Mouse (Mus musculus) kidney, postnatal 0 days (tissue): ENCODE measurements around the gene Atxn2. TPM values are rescaled to one million over a fixed set of nuclear protein-coding genes. Genes with fewer than 3 reads are reported as not detected.

ENCODE experiments used
- ATAC-seq: fragments of 200-750 bp; cut with Nextera tagmentation; replicated peaks from 2 replicates; pipeline ENCODE4 v1.8.0; 2017; ENCODE audit warnings: low read depth, moderate number of reproducible peaks, moderate TSS enrichment, moderate library complexity; ENCODE audit not compliant: low FRiP score
- DNase-seq: peaks from one replicate; pipeline ENCODE4 v3.0.0-alpha.2; 2016; ENCODE audit warnings: low spot score
- H3K27ac ChIP-seq: fragments of 300-500 bp; sonication (generic); 2 replicates; pipeline ENCODE4 v1.5.1; 2014; ENCODE audit warnings: mild to moderate bottlenecking
- H3K27me3 ChIP-seq: fragments of 300-500 bp; sonication (generic); 2 replicates; pipeline ENCODE4 v1.6.1; 2014; ENCODE audit warnings: low read length, mixed read lengths; ENCODE audit not compliant: insufficient read depth
- H3K36me3 ChIP-seq: fragments of 300-500 bp; sonication (generic); 2 replicates; pipeline ENCODE4 v1.6.1; 2014; ENCODE audit warnings: low read length, mixed read lengths; ENCODE audit not compliant: insufficient read depth
- H3K4me1 ChIP-seq: fragments of 300-500 bp; sonication (generic); replicated peaks from 2 replicates; pipeline ENCODE4 v1.6.1; 2014; ENCODE audit warnings: antibody characterized with exemption, low read length, mixed read lengths; ENCODE audit not compliant: insufficient read depth
- H3K4me2 ChIP-seq: fragments of 300-500 bp; sonication (generic); 2 replicates; pipeline ENCODE4 v1.6.1; 2014; ENCODE audit warnings: mild to moderate bottlenecking, low read length, moderate library complexity, mixed read lengths
- H3K4me3 ChIP-seq: fragments of 300-500 bp; sonication (generic); replicated peaks from 2 replicates; pipeline ENCODE4 v1.5.1; 2014; ENCODE audit warnings: low read depth, low read length
- H3K9ac ChIP-seq: fragments of 300-500 bp; sonication (generic); 2 replicates; pipeline ENCODE4 v1.6.1; 2014; ENCODE audit warnings: low read depth, low read length
- H3K9me3 ChIP-seq: fragments of 300-500 bp; sonication (generic); replicated peaks from 2 replicates; pipeline ENCODE4 v1.6.1; 2016; ENCODE audit warnings: low read length, inconsistent platforms, mixed read lengths
- CTCF ChIP-seq: IDR thresholded peaks from 2 replicates; pipeline ENCODE4 v1.5.1; 2016; ENCODE audit warnings: antibody characterized with exemption, low read depth, mild to moderate bottlenecking, moderate library complexity
- WGBS: fragments of 180-500 bp; shearing (Covaris S2); extraction: QIAGEN DNeasy Blood & Tissue Kit; methylation state at CpG from one replicate; pipeline ENCODE4 v1.1.7; 2014; 5-methylcytosine and 5-hydroxymethylcytosine counted together
- polyA plus RNA-seq: library from polyadenylated mRNA; unstranded; fragments of >200 nt; fragmentation: Nextera tagmentation; extraction: Ambion mirVana; gene quantifications from 2 replicates; pipeline ENCODE4 v1.2.1, GENCODE M21; 2015

Atxn2 gene
- 53.7 and 68.5 TPM in 2 replicates for polyA plus RNA-seq

DNA sequence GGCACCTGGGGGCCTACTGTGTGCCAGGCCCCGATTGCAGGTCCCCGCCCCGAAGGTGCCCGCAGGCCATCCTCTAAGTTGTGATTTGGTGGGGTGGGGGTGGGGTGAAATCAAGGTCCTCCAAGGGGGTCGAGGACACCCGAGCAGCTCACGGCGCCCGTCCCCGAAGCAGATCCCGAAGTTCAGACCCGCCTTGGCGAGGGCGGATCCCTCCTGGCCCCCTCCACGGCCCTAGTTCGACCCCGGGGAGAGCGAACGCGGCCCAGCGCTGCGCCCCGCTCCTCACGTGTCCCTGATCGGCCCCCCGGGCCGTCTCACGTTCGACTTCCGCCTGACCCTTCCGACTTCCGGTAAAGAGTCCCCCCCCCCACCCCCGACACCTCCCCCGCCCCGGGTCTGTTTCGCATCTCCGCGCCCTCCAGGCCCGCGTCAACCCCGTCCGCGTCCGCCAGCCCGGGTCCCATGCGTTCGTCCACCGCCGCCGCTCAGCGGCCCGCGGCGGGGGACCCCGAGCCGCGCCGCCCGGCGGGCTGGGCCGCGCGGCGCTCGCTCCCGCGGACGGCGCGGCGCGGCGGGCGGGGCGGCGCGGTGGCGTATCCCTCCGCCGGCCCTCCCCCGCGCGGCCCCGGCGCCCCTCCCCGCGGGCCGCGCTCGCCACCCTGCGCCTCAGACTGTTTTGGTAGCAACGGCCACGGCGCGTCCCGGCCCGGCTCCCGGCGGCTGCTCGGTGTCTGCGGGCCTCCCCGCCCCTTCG lies at the start of gene Atxn2:
Atxn2 (plus strand) TSS at position 164 of the 754 bp plus-strand sequence.
- peak within 1 kb of the TSS; percentile 99 for H3K9ac ChIP-seq
- H3K4me2 ChIP-seq: peak within 1 kb of the TSS; percentile 83
- ATAC-seq (peak; percentile 87), DNase-seq (peak; percentile 81)
- H3K27ac ChIP-seq: peak within 1 kb of the TSS; percentile 98
- H3K9me3 ChIP-seq: no peaks in the 10 kb centered on the region
- no peaks in the 10 kb centered on the region for H3K36me3 ChIP-seq
- no peak for TF ChIP-seq CTCF
- H3K4me1 ChIP-seq: peaks cover 13% of the 10 kb centered on the region
- H3K27me3 ChIP-seq: no peaks in the 10 kb centered on the region
- 2% methylated on average over 60 of the region's 103 CpGs for WGBS
- peak within 1 kb of the TSS; percentile 99 for H3K4me3 ChIP-seq

DNA sequence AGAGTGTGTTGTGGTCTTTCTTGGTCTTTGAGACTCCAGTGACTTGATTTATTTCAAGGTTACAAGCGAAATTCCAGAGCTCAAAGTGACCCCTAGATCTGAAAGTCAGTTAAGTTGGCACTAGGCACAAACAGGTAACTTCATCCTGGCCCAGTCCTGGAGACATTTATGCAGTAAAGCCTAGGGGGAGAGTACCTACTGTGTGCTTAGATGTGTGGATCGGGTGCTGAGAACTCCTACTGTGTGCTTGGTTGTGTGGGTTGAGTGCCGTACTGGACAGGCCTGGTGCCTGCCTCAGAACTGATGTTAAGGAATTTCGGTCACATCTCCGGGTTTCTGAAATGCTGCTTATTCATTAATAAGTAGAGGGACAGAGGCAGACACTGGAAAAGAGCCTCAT lies 49.6 kb upstream of the Atxn2 start:
- peak overlapping the region; percentile 98 for H3K4me3 ChIP-seq
- H3K9me3 ChIP-seq: no peaks in the 10 kb centered on the region
- TF ChIP-seq CTCF: no peak
- H3K36me3 ChIP-seq: peaks cover 18% of the 10 kb centered on the region; the same call in 1 of the 2 replicates
- H3K9ac ChIP-seq: peak overlapping the region; percentile 96
- no peak for ATAC-seq
- 72% methylated on average over 5 of the region's 5 CpGs for WGBS
- H3K27me3 ChIP-seq: no peaks in the 10 kb centered on the region
- H3K4me2 ChIP-seq: peak overlapping the region; percentile 72
- no peak overlapping the region for H3K27ac ChIP-seq
- peaks cover 11% of the 10 kb centered on the region for H3K4me1 ChIP-seq
- DNase-seq: no peak

DNA sequence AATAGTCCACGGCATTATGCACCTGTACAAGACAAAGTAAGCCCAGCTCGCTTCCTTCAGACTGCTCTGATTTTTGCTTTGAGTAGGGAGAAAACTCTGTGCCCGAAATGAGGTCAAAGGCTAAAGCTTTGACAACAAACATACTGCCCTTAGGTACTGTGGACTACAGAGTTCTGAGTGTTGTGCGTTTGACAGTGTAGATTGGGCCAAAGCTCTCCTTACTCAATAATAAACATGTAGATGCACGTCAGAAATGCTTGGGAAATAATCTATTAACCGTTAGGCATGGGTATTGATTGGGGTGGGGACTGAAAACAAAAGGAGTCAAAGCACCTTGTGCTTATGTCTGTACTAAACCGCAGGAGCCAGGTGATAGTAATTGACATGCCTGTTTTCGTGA lies 47.7 kb upstream of the Atxn2 start:
- Histone ChIP-seq H3K9ac (no peak overlapping the region), H3K4me1 (peaks cover 11% of the 10 kb centered on the region), H3K4me2 (no peak overlapping the region), H3K4me3 (no peak overlapping the region), H3K9me3 (no peaks in the 10 kb centered on the region), H3K27me3 (no peaks in the 10 kb centered on the region), H3K36me3 (peaks cover 18% of the 10 kb centered on the region; the same call in 1 of the 2 replicates), H3K27ac (no peak overlapping the region)
- WGBS: 86% methylated on average over 8 of the region's 8 CpGs
- TF ChIP-seq CTCF: no peak
- no peak for ATAC-seq
- no peak for DNase-seq

DNA sequence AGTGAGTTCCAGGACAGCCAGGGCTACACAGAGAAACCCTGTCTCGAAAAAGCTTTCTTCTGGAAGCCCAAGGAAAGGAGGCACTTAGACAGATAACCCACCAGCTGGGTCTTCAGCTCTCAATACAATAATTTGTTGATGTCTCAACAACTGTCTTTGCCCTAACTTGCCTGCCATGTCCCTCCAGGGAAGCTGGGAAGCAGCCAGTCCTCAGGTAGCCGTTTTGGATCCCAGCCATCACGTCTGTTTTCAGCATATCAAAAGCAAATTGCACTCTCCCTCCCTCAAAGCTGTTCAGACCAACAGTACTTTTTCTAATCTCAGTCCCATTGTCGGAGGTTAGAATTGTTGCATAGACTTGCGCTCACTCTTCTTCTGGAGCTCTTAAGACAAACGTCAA lies 47.1 kb upstream of the Atxn2 start:
- ATAC-seq (no peak), DNase-seq (no peak)
- H3K4me3 ChIP-seq: no peak overlapping the region
- WGBS: 90% methylated on average over 6 of the region's 6 CpGs
- no peaks in the 10 kb centered on the region for H3K9me3 ChIP-seq
- H3K9ac ChIP-seq: no peak overlapping the region
- no peak for TF ChIP-seq CTCF
- peaks cover 18% of the 10 kb centered on the region; the same call in 1 of the 2 replicates for H3K36me3 ChIP-seq
- H3K27ac ChIP-seq: no peak overlapping the region
- H3K4me2 ChIP-seq: no peak overlapping the region
- peaks cover 11% of the 10 kb centered on the region for H3K4me1 ChIP-seq
- H3K27me3 ChIP-seq: no peaks in the 10 kb centered on the region

DNA sequence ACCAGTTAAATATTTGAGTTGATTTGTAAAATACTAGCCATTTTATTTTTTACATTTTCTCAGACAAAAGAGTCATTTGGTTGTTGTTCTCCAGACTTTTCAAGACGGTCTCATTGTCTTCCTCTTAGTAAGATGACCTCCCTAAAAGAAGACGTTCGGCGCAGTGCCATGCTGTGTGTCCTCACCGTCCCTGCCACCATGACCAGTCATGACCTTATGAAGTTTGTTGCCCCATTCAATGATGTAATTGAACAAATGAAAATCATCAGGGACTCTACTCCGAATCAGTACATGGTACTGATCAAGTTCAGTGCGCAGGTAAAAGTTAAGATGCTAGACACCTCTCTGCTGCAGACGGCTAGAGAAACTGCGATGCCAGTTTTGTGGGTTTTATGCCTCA lies 46.2 kb upstream of the Atxn2 start:
- ATAC-seq: no peak
- H3K27ac ChIP-seq: no peak overlapping the region
- H3K4me2 ChIP-seq: no peak overlapping the region
- peaks cover 18% of the 10 kb centered on the region; the same call in 1 of the 2 replicates for H3K36me3 ChIP-seq
- no peak for DNase-seq
- H3K4me3 ChIP-seq: no peak overlapping the region
- TF ChIP-seq CTCF: no peak
- no peaks in the 10 kb centered on the region for H3K9me3 ChIP-seq
- no peaks in the 10 kb centered on the region for H3K27me3 ChIP-seq
- 96% methylated on average over 9 of the region's 9 CpGs for WGBS
- no peak overlapping the region for H3K9ac ChIP-seq
- H3K4me1 ChIP-seq: peaks cover 11% of the 10 kb centered on the region

DNA sequence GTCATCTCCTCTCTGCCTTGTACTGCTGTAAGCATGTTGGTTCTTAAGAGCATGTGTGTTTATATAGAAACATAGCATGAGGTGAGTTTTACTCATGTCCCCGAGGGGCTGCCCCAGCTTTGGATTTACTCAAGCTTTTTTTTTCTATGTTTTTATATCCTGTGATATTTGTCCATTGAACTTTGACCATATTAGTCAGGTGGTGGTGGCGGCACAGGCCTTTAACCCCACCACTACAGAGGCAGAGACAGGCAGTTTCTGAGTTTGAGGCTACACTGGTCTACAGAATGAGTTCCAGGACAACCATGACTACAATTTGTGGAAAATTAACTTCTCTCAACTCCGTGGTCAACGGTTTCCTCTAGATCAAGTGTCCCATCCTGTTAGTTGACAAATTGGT lies 44.1 kb upstream of the Atxn2 start:
- no peak for DNase-seq
- 77% methylated on average over 4 of the region's 4 CpGs for WGBS
- no peak overlapping the region for H3K4me2 ChIP-seq

More for the DNA sequence above, 44.1 kb upstream of the Atxn2 start:
- no peaks in the 10 kb centered on the region for H3K9me3 ChIP-seq
- H3K27ac ChIP-seq: no peak overlapping the region
- H3K9ac ChIP-seq: no peak overlapping the region
- H3K4me1 ChIP-seq: peaks cover 1% of the 10 kb centered on the region; the same call in 1 of the 2 replicates
- TF ChIP-seq CTCF: no peak
- peaks cover 22% of the 10 kb centered on the region; the same call in 1 of the 2 replicates for H3K36me3 ChIP-seq
- H3K27me3 ChIP-seq: no peaks in the 10 kb centered on the region
- no peak for ATAC-seq
- H3K4me3 ChIP-seq: no peak overlapping the region
